Mouse (Mus musculus) myocyte (in vitro differentiated cells): ENCODE results near the gene Ksr2. TPM values are rescaled to one million over a fixed set of nuclear protein-coding genes. Genes with fewer than 3 reads are reported as not detected.
"Not testable (repeated sequence)": the region's sequence is repeated elsewhere in the genome, so short reads cannot be mapped to it uniquely, and the experiment has no call there.

Experiments used
- H3K27me3 ChIP-seq: one replicate; pipeline ENCODE4 v1.6.1; 2011; ENCODE audit not compliant: control insufficient read depth, insufficient read depth, insufficient read length
- H3K36me3 ChIP-seq: one replicate; pipeline ENCODE4 v1.6.1; 2011; ENCODE audit not compliant: control insufficient read depth, insufficient read depth
- H3K4me2 ChIP-seq: one replicate; pipeline ENCODE4 v1.6.1; 2011; ENCODE audit warnings: low read depth, control low read depth
- H3K4me3 ChIP-seq: one replicate; pipeline ENCODE4 v1.5.1; 2011; ENCODE audit warnings: mild to moderate bottlenecking, control low read depth, moderate library complexity
- H3K79me2 ChIP-seq: one replicate; pipeline ENCODE4 v1.6.1; 2011; ENCODE audit not compliant: control insufficient read depth, insufficient read depth
- H3ac ChIP-seq: one replicate; pipeline ENCODE4 v1.6.1; 2011; ENCODE audit not compliant: control insufficient read depth, insufficient read length
- CEBPB ChIP-seq: IDR thresholded peaks from 2 replicates; pipeline ENCODE4 v1.6.1; 2011; ENCODE audit warnings: mild to moderate bottlenecking, moderate library complexity; ENCODE audit not compliant: poor library complexity, insufficient read depth, severe bottlenecking
- E2F4 ChIP-seq: IDR thresholded peaks from one replicate; pipeline ENCODE4 v1.6.1; 2011; ENCODE audit warnings: mild to moderate bottlenecking, control low read depth, moderate library complexity; ENCODE audit not compliant: insufficient read depth
- MAX ChIP-seq: IDR thresholded peaks from one replicate; pipeline ENCODE4 v1.6.1; 2011; ENCODE audit warnings: low read depth, mild to moderate bottlenecking, control low read depth
- MYOD1 ChIP-seq, 3 experiments: IDR thresholded peaks; one replicate each; pipeline ENCODE4 v1.6.1; 2011; ENCODE audit warnings: control low read depth in 2 of 3, low read depth in 2 of 3, mild to moderate bottlenecking in 2 of 3, moderate library complexity in 1 of 3; ENCODE audit not compliant: insufficient read length in 2 of 3, control insufficient read depth in 1 of 3
- MYOG ChIP-seq, 3 experiments: IDR thresholded peaks; one replicate each; pipeline ENCODE4 v1.6.1; 2011; ENCODE audit warnings: control low read depth in 2 of 3, low read depth in 2 of 3, mild to moderate bottlenecking in 2 of 3; ENCODE audit not compliant: insufficient read length in 2 of 3, control insufficient read depth in 1 of 3, insufficient read depth in 1 of 3
- POLR2A ChIP-seq: IDR thresholded peaks from one replicate; pipeline ENCODE4 v1.6.1; 2011; ENCODE audit warnings: low read depth, mild to moderate bottlenecking, control low read depth, moderate library complexity; ENCODE audit not compliant: insufficient read length
- POLR2AphosphoS2 ChIP-seq: IDR thresholded peaks from one replicate; pipeline ENCODE4 v1.6.1; 2011; ENCODE audit warnings: low read depth, control low read depth; ENCODE audit not compliant: insufficient read length
- REST ChIP-seq: IDR thresholded peaks from one replicate; pipeline ENCODE4 v1.6.1; 2011; ENCODE audit warnings: mild to moderate bottlenecking, control low read depth, moderate library complexity; ENCODE audit not compliant: insufficient read depth, insufficient read length
- SRF ChIP-seq: IDR thresholded peaks from one replicate; pipeline ENCODE4 v1.6.1; 2011; ENCODE audit warnings: low read depth; ENCODE audit not compliant: control insufficient read depth, insufficient read length
- TCF12 ChIP-seq: IDR thresholded peaks from one replicate; pipeline ENCODE4 v1.6.1; 2011; ENCODE audit warnings: mild to moderate bottlenecking, control low read depth; ENCODE audit not compliant: poor library complexity, insufficient read depth, severe bottlenecking
- TCF3 ChIP-seq: IDR thresholded peaks from one replicate; pipeline ENCODE4 v1.6.1; 2011; ENCODE audit warnings: low read depth, control low read depth; ENCODE audit not compliant: insufficient read length
- USF1 ChIP-seq: IDR thresholded peaks from one replicate; pipeline ENCODE4 v1.6.1; 2011; ENCODE audit warnings: low read depth, mild to moderate bottlenecking, control low read depth, moderate library complexity
- polyA plus RNA-seq: library from polyadenylated mRNA; unstranded; fragments of >200 nt; fragmentation: generic; extraction: Trizol; gene quantifications from one replicate; pipeline ENCODE4 v1.2.1, GENCODE M21; 2012; ENCODE audit warnings: missing spikeins

Ksr2 gene
- polyA plus RNA-seq, 1 experiment = 0.02 TPM

DNA sequence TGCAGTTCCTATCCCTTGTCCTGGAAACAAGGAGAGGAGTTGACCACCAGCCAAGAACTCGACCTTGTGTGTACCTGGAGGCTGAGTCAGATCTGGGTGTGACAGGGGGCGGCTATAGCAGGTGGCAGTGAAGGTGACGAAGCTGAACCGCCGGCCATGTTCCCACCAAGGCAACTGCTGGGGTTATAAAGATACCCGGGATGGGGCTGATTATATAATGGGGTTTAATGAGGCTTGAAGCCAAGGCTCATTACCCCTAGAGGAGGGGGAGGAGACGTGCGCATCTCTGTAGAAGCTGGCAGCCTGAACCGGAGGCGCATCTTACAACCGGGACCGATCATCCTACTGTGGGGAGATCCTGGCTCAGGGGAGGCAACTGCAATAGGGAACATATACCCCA lies 208.4 kb downstream of the Ksr2 start:
- Histone ChIP-seq H3K79me2 (no peaks in the 10 kb centered on the region), H3K27me3 (no peaks in the 10 kb centered on the region), H3ac (no peak overlapping the region), H3K36me3 (no peaks in the 10 kb centered on the region), H3K4me3 (no peak overlapping the region), H3K4me2 (no peak overlapping the region)
- TF ChIP-seq TCF3 = no peak
- TF ChIP-seq POLR2A = no peak
- TF ChIP-seq REST = no peak
- TF ChIP-seq TCF12 = no peak
- no peak for TF ChIP-seq MAX
- no peak for TF ChIP-seq E2F4
- TF ChIP-seq CEBPB = no peak
- no peak for TF ChIP-seq USF1
- TF ChIP-seq SRF = no peak
- TF ChIP-seq MYOG (IDR thresholded peaks at IDR 0.05; ENCODE audit: control insufficient read depth in 1 of 3, insufficient read depth in 1 of 3, insufficient read length in 2 of 3, low read depth in 2 of 3) = no peak
- no peak for TF ChIP-seq POLR2AphosphoS2
- no peak for TF ChIP-seq MYOD1 (IDR thresholded peaks at IDR 0.05; ENCODE audit: control insufficient read depth in 1 of 3, insufficient read length in 2 of 3, low read depth in 2 of 3)

DNA sequence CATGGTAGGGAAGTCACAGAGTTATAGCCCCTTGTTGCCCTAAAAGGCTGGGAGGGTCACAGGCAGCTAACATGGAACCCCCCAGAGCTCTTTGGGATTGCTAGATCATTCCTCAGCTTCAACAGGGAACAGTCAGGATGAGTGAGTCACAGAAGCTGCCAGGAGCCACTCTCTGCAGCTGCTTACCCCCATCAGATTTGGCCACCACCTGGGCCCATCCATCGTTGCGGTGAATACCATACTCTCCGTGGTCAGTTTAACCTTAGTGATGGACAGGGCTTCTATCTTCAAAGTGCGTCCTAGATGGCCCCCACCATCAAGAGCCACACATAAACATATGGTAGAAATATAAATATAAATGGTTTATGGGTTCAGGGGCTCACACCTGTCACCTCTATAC lies 209.4 kb downstream of the Ksr2 start:
- H3K27me3 ChIP-seq, H3K4me2 ChIP-seq, H3K79me2 ChIP-seq, H3K4me3 ChIP-seq, H3ac ChIP-seq, H3K36me3 ChIP-seq: not testable (repeated sequence)
- peak in 2 of 3 experiments; percentile 72 to 79 for TF ChIP-seq MYOD1 (IDR thresholded peaks at IDR 0.05; ENCODE audit: control insufficient read depth in 1 of 3, insufficient read length in 2 of 3, low read depth in 2 of 3)

- no peaks in the 10 kb centered on the region for H3K27me3 ChIP-seq
- no peak overlapping the region for H3ac ChIP-seq
- H3K79me2 ChIP-seq = no peaks in the 10 kb centered on the region
- no peaks in the 10 kb centered on the region for H3K36me3 ChIP-seq
- H3K4me3 ChIP-seq = no peak overlapping the region
- no peak overlapping the region for H3K4me2 ChIP-seq
- TF ChIP-seq REST (no peak), CEBPB (no peak), SRF (no peak), USF1 (no peak), MYOG (IDR thresholded peaks at IDR 0.05; ENCODE audit: control insufficient read depth in 1 of 3, insufficient read depth in 1 of 3, insufficient read length in 2 of 3, low read depth in 2 of 3) (no peak), MAX (no peak), TCF12 (no peak), POLR2A (no peak), TCF3 (no peak), POLR2AphosphoS2 (no peak), E2F4 (no peak)
These were observed 213.1 kb downstream of the Ksr2 start for GRCm38 (mm10) chr5:117626907-117627306.

- TF ChIP-seq POLR2AphosphoS2 (no peak), MYOD1 (IDR thresholded peaks at IDR 0.05; ENCODE audit: control insufficient read depth in 1 of 3, insufficient read length in 2 of 3, low read depth in 2 of 3) (no peak), CEBPB (no peak), SRF (no peak), POLR2A (no peak), MAX (no peak), MYOG (IDR thresholded peaks at IDR 0.05; ENCODE audit: control insufficient read depth in 1 of 3, insufficient read depth in 1 of 3, insufficient read length in 2 of 3, low read depth in 2 of 3) (no peak), E2F4 (no peak), USF1 (no peak), REST (no peak), TCF12 (no peak), TCF3 (no peak)
- H3K27me3 ChIP-seq = no peaks in the 10 kb centered on the region
- H3K36me3 ChIP-seq = no peaks in the 10 kb centered on the region
- H3K4me3 ChIP-seq = no peak overlapping the region
- H3K79me2 ChIP-seq = no peaks in the 10 kb centered on the region
- no peak overlapping the region for H3K4me2 ChIP-seq
- H3ac ChIP-seq = no peak overlapping the region
These were observed 214.6 kb downstream of the Ksr2 start for GRCm38 (mm10) chr5:117628351-117628750.

- no peak for TF ChIP-seq CEBPB
- TF ChIP-seq USF1 = no peak
- no peak for TF ChIP-seq MYOG (IDR thresholded peaks at IDR 0.05; ENCODE audit: control insufficient read depth in 1 of 3, insufficient read depth in 1 of 3, insufficient read length in 2 of 3, low read depth in 2 of 3)
- no peak for TF ChIP-seq SRF
- TF ChIP-seq REST = no peak
- no peak for TF ChIP-seq MYOD1 (IDR thresholded peaks at IDR 0.05; ENCODE audit: control insufficient read depth in 1 of 3, insufficient read length in 2 of 3, low read depth in 2 of 3)
- no peak for TF ChIP-seq POLR2AphosphoS2
- no peak for TF ChIP-seq POLR2A
- TF ChIP-seq TCF12 = no peak
- TF ChIP-seq TCF3 = no peak
- no peak for TF ChIP-seq E2F4
- no peak for TF ChIP-seq MAX
- Histone ChIP-seq H3K4me3 (no peak overlapping the region), H3ac (no peak overlapping the region), H3K79me2 (no peaks in the 10 kb centered on the region), H3K27me3 (no peaks in the 10 kb centered on the region), H3K4me2 (no peak overlapping the region), H3K36me3 (no peaks in the 10 kb centered on the region)
These were observed 215.8 kb downstream of the Ksr2 start for GRCm38 (mm10) chr5:117629570-117629969.
